In the genomic region with DNA sequence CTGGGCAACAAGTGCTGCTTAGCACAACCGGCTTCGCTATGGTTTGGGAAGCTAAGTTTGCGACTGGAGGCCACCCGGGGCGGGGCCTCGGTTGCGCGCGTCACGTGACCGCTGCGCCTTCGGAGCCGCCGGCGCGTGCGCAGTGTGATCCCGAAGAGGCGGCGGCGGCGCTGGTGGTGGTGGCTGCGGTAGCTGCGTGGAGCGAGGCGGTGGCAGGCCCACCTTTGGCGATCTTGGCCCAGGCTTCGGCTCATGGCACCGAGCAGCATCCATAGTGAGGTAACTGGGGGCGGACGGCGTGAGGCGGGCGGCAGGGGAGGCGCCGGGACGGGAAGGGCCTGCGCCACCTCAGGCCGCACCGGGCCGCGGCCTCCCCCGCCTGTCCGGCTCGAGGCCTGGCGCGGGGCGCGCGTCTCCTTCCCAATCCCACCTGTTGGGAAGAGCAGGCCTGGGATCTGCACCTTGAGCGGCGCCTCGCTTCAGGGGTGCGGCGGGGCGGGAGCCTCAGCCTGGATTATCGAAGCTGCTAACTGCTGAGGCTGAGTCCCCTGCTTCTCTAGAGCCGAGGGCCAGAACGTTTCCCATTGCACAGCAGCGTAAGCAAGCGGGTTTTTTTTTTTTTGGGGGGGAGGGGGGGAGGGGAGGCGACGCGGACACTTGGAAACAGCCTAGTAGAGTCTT, we compare ENCODE assay signal across 8 mouse cellular contexts. TPM values are rescaled to one million over a fixed set of nuclear protein-coding genes. Genes with fewer than 3 reads are reported as not detected.
DNase-seq lines count a peak whose midpoint lies in the region; ATAC-seq and TF ChIP-seq lines count a peak whose summit lies in the region.

Gene Prpf39, plus strand, starts transcription at position 144 of the 681 bp plus-strand sequence.

- H3K9ac ChIP-seq in ES-Bruce4 (ENCODE audit: low read depth, poor library complexity, severe bottlenecking) = peak within 1 kb of the TSS; percentile 85
- peak within 1 kb of the TSS; percentile 93 for H3K9ac ChIP-seq in forebrain, embryonic 14.5 days (ENCODE audit: low read length)
- H3K9ac ChIP-seq in neural tube, embryonic 15.5 days (replicated peaks) = peak within 1 kb of the TSS; percentile 87

- peak within 1 kb of the TSS; percentile 82 for H3K4me3 ChIP-seq in ES-Bruce4 (ENCODE audit: low read depth, low read length)
- H3K4me3 ChIP-seq in forebrain, embryonic 14.5 days (ENCODE audit: low read depth, low read length) = peak within 1 kb of the TSS; percentile 94
- H3K4me3 ChIP-seq in neural tube, embryonic 15.5 days (replicated peaks) = peak within 1 kb of the TSS; percentile 97

- H3K27ac ChIP-seq in ES-Bruce4 (ENCODE audit: insufficient read depth, low read length) = no peak within 1 kb of the TSS
- H3K27ac ChIP-seq in forebrain, embryonic 14.5 days (ENCODE audit: low read depth, low read length) = peak within 1 kb of the TSS; percentile 70; the same call in 1 of the 2 replicates
- peak within 1 kb of the TSS; percentile 82 for H3K27ac ChIP-seq in neural tube, embryonic 15.5 days (replicated peaks)

- no peak for TF ChIP-seq CTCF in ES-Bruce4 (IDR thresholded peaks at IDR 0.05; ENCODE audit: low read depth, low read length)

- peak; percentile 95 for DNase-seq in forebrain, embryonic 14.5 days (ENCODE audit: low spot score)
- peak; percentile 95 to 96 for DNase-seq in heart, postnatal 14 days
- peak; percentile 90 for DNase-seq in layer of hippocampus, adult 11-12 months (ENCODE audit: low spot score)
- peak; percentile 89 to 91 for DNase-seq in lung, adult 18-20 months
- DNase-seq in testis, postnatal 14 days (ENCODE audit: low spot score) = peak; percentile 91

- H3K4me1 ChIP-seq in ES-Bruce4 (ENCODE audit: control insufficient read depth, insufficient read depth, low read length) = peaks cover 2% of the 10 kb centered on the region
- peaks cover 22% of the 10 kb centered on the region for H3K4me1 ChIP-seq in forebrain, embryonic 14.5 days (ENCODE audit: control insufficient read depth, insufficient read depth, low read length)
- H3K4me1 ChIP-seq in neural tube, embryonic 15.5 days = peaks cover 20% of the 10 kb centered on the region

- no peaks in the 10 kb centered on the region for H3K27me3 ChIP-seq in ES-Bruce4 (ENCODE audit: control insufficient read depth, insufficient read depth, low read length, poor library complexity, severe bottlenecking)
- H3K27me3 ChIP-seq in forebrain, embryonic 14.5 days (replicated peaks; ENCODE audit: control insufficient read depth, insufficient read depth, low read length) = no peaks in the 10 kb centered on the region
- H3K27me3 ChIP-seq in neural tube, embryonic 15.5 days (replicated peaks) = no peaks in the 10 kb centered on the region

- peaks cover 15% of the 10 kb centered on the region for H3K9me3 ChIP-seq in ES-Bruce4 (replicated peaks; ENCODE audit: control insufficient read depth, insufficient read depth, low read length, poor library complexity, severe bottlenecking)
- H3K9me3 ChIP-seq in forebrain, embryonic 14.5 days (replicated peaks; ENCODE audit: control insufficient read depth, low read length) = no peaks in the 10 kb centered on the region
- no peaks in the 10 kb centered on the region for H3K9me3 ChIP-seq in neural tube, embryonic 15.5 days (replicated peaks)

- peaks cover 2% of the 10 kb centered on the region; the same call in 1 of the 2 replicates for H3K36me3 ChIP-seq in ES-Bruce4 (ENCODE audit: control insufficient read depth, insufficient read depth, low read length, poor library complexity, severe bottlenecking)
- H3K36me3 ChIP-seq in forebrain, embryonic 14.5 days (ENCODE audit: control insufficient read depth, insufficient read depth, low read length) = 0 out of 2 replicates have a peak, but pooled peaks cover 9% of the 10 kb centered on the region
- H3K36me3 ChIP-seq in neural tube, embryonic 15.5 days = no peaks in the 10 kb centered on the region

- under 1% methylated on average over 61 of the region's 65 CpGs for WGBS in forebrain, embryonic 14.5 days
- WGBS in neural tube, embryonic 15.5 days = under 1% methylated on average over 61 of the region's 65 CpGs

- peak; percentile 73 for TF ChIP-seq POLR2A in ES-Bruce4 (IDR thresholded peaks at IDR 0.05; ENCODE audit: insufficient read depth, low read length)

- peak; percentile 96 for ATAC-seq in cerebellum, adult (ENCODE audit: insufficient number of reproducible peaks, low FRiP score, low TSS enrichment)
- peak; percentile 97 for ATAC-seq in forebrain, embryonic 14.5 days
- ATAC-seq in neural tube, embryonic 15.5 days (ENCODE audit: low FRiP score) = peak; percentile 96

- intact Hi-C loops in heart, postnatal 14 days (cut with DNase I) = loop anchor here (5.0 kb wide), 2 partner anchors 36 to 69 kb away; partner anchors contain the start of genes Fkbp3, Klhl28 and Togaram1

- H3K4me2 ChIP-seq in forebrain, embryonic 14.5 days (ENCODE audit: low read length) = peak within 1 kb of the TSS; percentile 63
- H3K4me2 ChIP-seq in neural tube, embryonic 15.5 days = peak within 1 kb of the TSS; percentile 64

- TF ChIP-seq EP300 in ES-Bruce4 (IDR thresholded peaks at IDR 0.05; ENCODE audit: insufficient read depth, low read depth, low read length) = no peak

RNA-seq across cellular contexts. Expression of gene Prpf39, which starts in this region (rescaled TPM):
- 126 and 135 TPM in 2 replicates for polyA plus RNA-seq in ES-Bruce4 (2011; ENCODE audit: insufficient read depth, insufficient read length, low read depth, missing spikeins)
- polyA plus RNA-seq in forebrain, embryonic 14.5 days (2014; fragmentation: Nextera tagmentation; extraction: Ambion mirVana) = 38.4 and 49.4 TPM in 2 replicates
- 10 to 100 TPM; 18.9 to 20.1 TPM for total RNA-seq in heart, postnatal 14 days (2021)
- 46.4 and 47.1 TPM in 2 replicates for polyA plus RNA-seq in neural tube, embryonic 15.5 days (2015; fragmentation: Nextera tagmentation; extraction: Ambion mirVana)
